Mouse (Mus musculus): ENCODE measurements at regions not wholly inside any gene's neighbourhood (a gene's known extent, or its start where the extent isn't known, plus 50 kb on each side); places are given as distances from the start of the nearest gene placed in this dataset.
"Not testable (repeated sequence)": the region's sequence is repeated elsewhere in the genome, so short reads cannot be mapped to it uniquely, and the experiment has no call there.

GRCm38 (mm10) chr2:108062751-108063150 is 772.3 kb downstream of the Kcna4 start:
- not testable (repeated sequence) for TF ChIP-seq CTCF (IDR thresholded peaks at IDR 0.05; ENCODE audit: low read depth, low read length); GATA1 (IDR thresholded peaks at IDR 0.05; ENCODE audit: borderline replicate concordance, low read length); POLR2AphosphoS5 (IDR thresholded peaks at IDR 0.05; ENCODE audit: insufficient replicate concordance, low read depth, low read length); TAL1 (conservative IDR thresholded peaks at IDR 0.05; ENCODE audit: low read depth, low read length)

Data from G1E (cell line).